Mouse (Mus musculus) small intestine, adult 10 weeks (tissue): ENCODE results near the gene Gm21440. TPM values are rescaled to one million over a fixed set of nuclear protein-coding genes. Genes with fewer than 3 reads are reported as not detected.

Experiments used
- polyA plus RNA-seq: library from polyadenylated mRNA; stranded (reverse); fragments of 350-450 nt; fragmentation: Illumina TruSeq; extraction: RNeasy Lipid Tissue Mini Kit (QIAGEN cat#74804); gene quantifications from one replicate; pipeline ENCODE4 v1.2.3, GENCODE M21; 2014; ENCODE audit warnings: low replicate concordance

Gm21440 gene
- not detected for polyA plus RNA-seq

DNA sequence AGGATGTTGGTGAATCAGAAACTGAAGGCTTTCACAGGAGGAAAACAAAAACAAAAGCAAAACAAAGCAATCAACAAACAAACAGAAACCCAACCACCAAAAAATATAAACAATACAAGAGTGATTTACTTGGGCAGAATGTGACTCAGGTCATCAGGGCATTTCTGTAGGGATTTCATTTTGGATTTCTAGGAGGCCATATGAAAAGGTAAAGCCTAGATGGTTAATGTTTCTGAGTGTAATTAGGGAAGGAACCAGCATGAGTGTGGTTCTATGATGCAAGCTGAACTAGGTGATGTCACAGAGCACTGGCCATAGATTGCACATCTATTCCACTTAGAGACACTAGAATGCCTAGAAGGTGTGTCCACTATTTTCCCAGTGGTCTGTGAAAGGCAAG lies at the start of gene Gm21440, which contains the start of gene Gm21454:
TSS of gene Gm21440 (plus strand) at position 301 of the 400 bp plus-strand sequence.
TSS of gene Gm21454 (plus strand) at position 352 of the 400 bp plus-strand sequence.

DNA sequence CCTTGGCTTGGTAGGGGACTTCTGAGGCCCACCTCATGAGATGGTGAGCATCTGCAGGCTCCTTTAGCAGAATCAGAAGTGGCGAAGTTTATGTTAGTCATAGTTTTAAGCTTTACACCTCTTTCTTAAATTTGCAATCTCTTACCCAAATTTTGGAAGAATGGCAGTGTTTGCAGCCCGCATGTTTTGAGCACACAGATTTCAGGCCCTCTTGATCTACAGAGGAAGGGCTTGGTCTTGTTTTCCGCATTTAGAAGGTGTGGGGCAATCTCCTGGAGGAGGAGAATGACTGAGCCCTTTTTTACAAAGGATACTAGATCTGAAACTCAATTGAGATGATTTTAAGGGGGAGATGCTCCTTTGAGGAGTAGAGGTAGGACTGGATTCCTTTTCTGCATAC lies 28.4 kb upstream of the Gm21440 start, which contains the start of gene Gm21828:
TSS of gene Gm21828 (minus strand) at position 101 of the 400 bp plus-strand sequence.

Other genes with a start within 250 kb of the Gm21440 start
- gene Gm20807, start 209.5 kb upstream of the Gm21440 start, polyA plus RNA-seq, result not detected
- gene Gm21891, start 118.9 kb upstream of the Gm21440 start, polyA plus RNA-seq, result not detected
- not detected for gene Gm21425, start 90.4 kb upstream of the Gm21440 start, polyA plus RNA-seq
- not detected for gene Gm21828, start 28.5 kb upstream of the Gm21440 start, polyA plus RNA-seq
- gene Gm21454, start 51 bp downstream of the Gm21440 start, polyA plus RNA-seq, result not detected
- not detected for gene Gm21725, start 96.7 kb downstream of the Gm21440 start, polyA plus RNA-seq
- gene Gm21866, start 213.2 kb downstream of the Gm21440 start, polyA plus RNA-seq, result not detected
- not detected for gene Gm20773, start 241.6 kb downstream of the Gm21440 start, polyA plus RNA-seq